Mouse (Mus musculus) erythroblast, adult 5-6 weeks (primary cell): ENCODE measurements around the gene Prdm11. TPM values are rescaled to one million over a fixed set of nuclear protein-coding genes. Genes with fewer than 3 reads are reported as not detected.

Source experiments
- ATAC-seq: replicated peaks from 2 replicates; pipeline ENCODE4 v1.8.0; 2016; ENCODE audit warnings: moderate number of reproducible peaks, mild to moderate bottlenecking, moderate TSS enrichment, inconsistent platforms; ENCODE audit not compliant: poor library complexity, low FRiP score, severe bottlenecking
- total RNA-seq, 2 experiments: library from RNA; stranded (forward) in 1 of 2; stranded (reverse) in 1 of 2; fragments of 150-400 nt in 1 of 2; fragments of 200-764, 138-1000 nt in 1 of 2; gene quantifications; 2 replicates each; pipeline versions ENCODE4 v1.2.3 to v1.2.4; 2015 to 2017; ENCODE audit warnings: low replicate concordance in 2 of 2

Gene Prdm11
- total RNA-seq, 2 experiments from 2014 or later, result 0.19 to 0.77 TPM

GRCm38 (mm10) chr2:93047491-93048050 is 1.6 kb upstream of the Prdm11 start:
- no peak for ATAC-seq

DNA sequence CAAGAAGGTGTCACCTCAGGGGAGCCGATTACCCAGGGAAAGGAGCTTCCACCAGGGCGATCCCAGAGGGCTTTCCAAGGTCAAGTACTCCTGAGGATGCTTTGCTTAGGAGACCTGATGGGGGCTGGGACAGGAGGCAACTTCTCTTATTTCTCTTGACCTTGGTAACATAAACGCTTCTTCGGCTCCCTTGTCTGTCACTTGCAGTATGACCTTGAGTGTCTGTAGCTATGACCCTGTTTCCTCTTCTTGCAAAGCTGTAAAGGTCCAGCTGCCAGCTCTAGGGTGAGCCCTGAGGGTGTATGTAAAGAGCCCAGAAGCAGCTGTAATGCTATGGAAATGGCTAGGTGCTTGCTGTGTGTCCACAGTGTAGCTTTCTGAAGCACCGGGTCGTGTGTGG is 1.1 kb upstream of the Prdm11 start:
- ATAC-seq, result no peak

GRCm38 (mm10) chr2:93046509-93046835 is 505 bp upstream of the Prdm11 start:
- ATAC-seq, result no peak

- 0 out of 2 replicates have a peak, but pooled peaks have one; percentile 66 for ATAC-seq
These were observed 694 bp downstream of the Prdm11 start for GRCm38 (mm10) chr2:93045129-93045817.

DNA sequence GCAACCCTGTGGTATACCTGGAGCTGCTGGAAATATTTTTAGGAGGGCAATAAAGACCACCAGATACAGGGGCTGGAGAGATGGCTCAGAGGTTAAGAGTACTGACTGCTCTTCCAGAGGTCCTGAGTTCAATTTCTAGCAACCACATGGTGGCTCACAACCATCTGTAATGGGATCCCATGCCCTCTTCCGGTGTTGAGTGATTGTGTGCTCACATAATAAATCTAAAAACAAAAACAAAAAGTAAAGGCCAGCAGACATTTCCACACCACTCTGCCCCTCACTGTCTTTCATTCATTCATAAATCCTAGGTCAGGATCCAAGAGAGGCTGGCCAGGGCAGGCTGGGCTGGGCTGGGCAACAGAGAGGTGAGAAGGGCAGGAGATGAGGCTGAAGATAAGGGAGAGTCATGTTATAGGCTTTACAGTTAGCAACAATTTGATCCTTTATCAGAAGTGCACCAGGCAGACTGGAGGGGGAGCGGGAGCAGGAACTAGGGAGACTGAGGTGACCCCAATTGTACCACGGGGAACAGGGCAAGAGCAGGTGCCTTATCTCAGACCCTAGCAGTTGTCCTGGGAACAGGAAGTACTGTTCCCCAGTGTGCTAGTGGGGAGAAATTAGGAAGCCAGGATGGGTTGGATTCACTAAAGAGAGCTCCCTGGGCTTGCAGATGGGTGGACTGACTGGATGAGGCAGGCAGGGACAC is 2.4 kb downstream of the Prdm11 start:
- no peak for ATAC-seq

DNA sequence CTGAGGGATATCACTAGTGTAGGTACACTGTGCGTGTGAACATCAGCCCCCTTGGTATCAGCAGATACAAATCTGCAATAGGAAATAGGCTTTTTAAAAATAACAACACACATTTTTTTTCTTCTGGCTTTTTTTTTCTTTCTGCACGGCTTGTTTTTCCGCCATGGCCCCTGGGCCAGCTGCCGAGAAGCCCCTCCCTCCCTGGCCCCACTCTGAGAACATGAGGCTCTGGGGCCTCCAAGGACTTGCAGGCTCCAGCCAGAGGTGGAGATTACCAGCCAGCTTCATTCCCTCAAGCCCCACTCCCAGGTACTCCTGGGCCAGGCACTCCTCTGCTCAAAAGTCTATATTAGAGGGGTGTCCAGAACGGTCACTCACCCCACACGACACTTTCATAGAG is 4.5 kb downstream of the Prdm11 start:
- ATAC-seq, result no peak

GRCm38 (mm10) chr2:93040841-93041240 is 5.1 kb downstream of the Prdm11 start:
- no peak for ATAC-seq

DNA sequence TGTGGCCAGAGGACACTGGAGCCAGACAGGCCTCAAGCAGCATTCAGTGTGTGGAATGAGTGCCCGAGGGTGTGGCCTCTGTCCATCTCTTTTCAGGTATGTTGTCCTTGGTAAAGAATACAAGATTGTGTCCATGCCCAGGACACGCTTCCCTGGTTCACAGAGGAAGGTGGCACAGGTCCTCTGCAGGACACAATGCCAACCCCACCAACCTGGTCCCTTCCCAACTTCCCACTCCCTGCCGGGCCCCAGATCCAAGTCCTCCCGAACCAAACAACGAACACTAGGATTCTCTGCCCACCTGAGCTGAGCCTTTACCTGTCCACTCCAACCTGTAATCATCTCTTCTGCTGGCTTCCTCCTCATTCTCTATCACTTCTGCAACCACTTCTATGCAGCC is 6.3 kb downstream of the Prdm11 start:
- ATAC-seq, result no peak

- ATAC-seq, result no peak
These were observed 6.9 kb downstream of the Prdm11 start for GRCm38 (mm10) chr2:93039043-93039442.

DNA sequence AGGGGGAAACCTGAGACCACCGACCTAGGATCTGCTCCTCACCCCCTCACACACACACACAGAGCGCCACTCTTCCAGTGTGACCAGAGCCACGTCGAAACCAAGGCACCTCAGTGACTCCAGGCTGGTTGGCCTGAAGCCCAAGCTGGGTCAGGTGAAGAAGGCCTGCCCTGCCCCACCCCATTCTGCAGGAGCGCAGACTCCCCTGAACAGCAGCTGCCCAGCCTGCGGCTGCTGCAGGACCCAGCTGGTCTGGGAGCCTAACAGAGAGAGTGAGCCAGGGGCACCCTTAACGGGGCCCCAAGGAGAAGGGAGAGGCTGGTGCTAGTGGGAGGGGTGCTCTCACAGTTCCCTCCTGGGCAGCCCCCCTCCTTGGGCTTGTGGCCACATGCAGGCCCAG is 10.3 kb downstream of the Prdm11 start:
- no peak for ATAC-seq

DNA sequence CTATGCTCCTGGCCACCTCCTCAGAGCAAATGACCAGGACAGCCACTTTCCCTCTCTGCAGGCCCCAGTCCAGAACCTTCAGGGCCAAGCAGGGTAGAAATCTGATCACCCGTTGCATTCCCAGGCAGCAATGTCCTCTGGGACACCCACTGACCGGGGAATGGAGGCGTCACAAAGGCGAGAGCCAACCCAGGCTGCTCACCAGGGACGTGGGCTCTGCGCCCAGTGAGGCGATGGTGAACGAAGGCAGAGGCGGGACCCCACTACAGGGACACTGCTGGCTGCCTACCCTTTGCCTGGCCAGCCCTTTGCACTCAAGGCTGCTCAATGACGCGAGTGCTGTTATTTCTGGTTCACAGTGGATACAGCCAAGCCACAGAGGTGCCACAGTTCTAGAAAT is 13.3 kb downstream of the Prdm11 start:
- ATAC-seq, result no peak

- no peak for ATAC-seq
These were observed 13.9 kb downstream of the Prdm11 start for GRCm38 (mm10) chr2:93032049-93032448.

DNA sequence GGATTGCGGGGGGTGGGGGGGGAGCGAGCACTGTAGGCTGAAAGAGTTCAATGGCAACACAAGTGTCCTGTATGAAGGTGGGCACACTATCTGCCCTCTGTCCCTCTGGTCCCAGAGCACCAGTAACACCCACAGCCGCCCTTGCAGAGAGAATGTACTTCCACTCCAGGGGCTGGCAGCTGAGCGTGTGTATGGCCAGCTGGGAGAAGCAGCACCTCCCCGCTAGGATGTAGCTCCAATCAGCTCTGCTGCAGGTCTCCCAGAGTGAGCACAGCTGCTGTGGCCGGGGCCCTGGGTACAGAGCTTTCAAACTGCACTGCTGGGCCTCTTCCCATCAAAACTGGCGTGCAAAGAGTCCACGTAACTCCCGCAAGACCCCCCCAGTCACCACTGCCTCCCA is 14.9 kb downstream of the Prdm11 start:
- no peak for ATAC-seq

- no peak for ATAC-seq
These were observed 15.9 kb downstream of the Prdm11 start for GRCm38 (mm10) chr2:93030101-93030500.

- no peak for ATAC-seq
These were observed 16.5 kb downstream of the Prdm11 start for GRCm38 (mm10) chr2:93029267-93030060.

- no peak for ATAC-seq
These were observed 17.1 kb downstream of the Prdm11 start for GRCm38 (mm10) chr2:93028865-93029264.

GRCm38 (mm10) chr2:93027713-93028112 is 18.3 kb downstream of the Prdm11 start:
- ATAC-seq, result no peak

GRCm38 (mm10) chr2:93024431-93024830 is 21.5 kb downstream of the Prdm11 start:
- no peak for ATAC-seq

- ATAC-seq, result no peak
These were observed 27.1 kb downstream of the Prdm11 start for GRCm38 (mm10) chr2:93018854-93019253.

DNA sequence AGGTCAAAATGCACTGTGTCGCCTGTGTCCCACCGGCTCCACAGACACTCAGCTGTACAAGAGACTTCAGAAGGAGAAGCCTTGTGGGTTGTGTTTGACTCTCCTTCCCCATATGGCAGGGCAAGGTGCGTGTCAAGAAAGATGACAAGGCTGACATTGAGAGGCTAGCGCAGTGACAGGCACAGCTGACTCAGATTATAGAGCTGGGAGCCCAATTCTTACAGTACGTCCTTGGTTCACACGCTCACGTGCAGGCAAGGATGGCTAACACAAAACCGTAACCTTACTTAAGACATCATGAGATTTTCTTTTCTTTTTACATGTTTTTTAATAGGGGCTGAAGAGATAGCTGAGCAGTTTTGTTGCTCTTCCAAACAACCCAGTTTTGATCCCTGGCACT is 28.8 kb downstream of the Prdm11 start:
- ATAC-seq, result no peak

DNA sequence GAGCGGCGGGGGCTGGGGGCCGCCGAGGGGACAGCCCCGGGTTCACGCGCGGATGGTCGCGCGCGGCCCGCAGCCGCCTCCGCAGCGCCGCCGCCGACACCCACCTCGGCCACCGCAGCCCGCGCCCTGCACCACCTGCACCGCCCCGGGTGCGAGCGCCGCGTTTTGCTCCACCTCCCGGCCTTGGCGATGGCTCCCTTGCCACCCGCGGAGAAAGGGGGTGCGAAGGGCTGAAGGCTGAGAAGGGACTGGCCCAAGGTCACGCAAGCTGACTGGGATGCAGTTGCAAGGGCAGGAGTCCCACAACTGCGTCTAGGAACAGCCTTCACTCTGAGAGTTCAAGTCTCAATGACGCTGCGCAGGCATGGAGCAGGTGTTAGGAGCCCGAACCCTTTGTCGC is 30.9 kb downstream of the Prdm11 start:
- ATAC-seq, result no peak
